Mouse (Mus musculus) bone marrow, adult 2 months (tissue): ENCODE measurements around the gene Gm21870. TPM values are rescaled to one million over a fixed set of nuclear protein-coding genes. Genes with fewer than 3 reads are reported as not detected.
"Not testable (repeated sequence)": the region's sequence is repeated elsewhere in the genome, so short reads cannot be mapped to it uniquely, and the experiment has no call there.

Experiments used
- H3K27ac ChIP-seq: fragments of 200-500 bp; 2 replicates; pipeline ENCODE4 v1.5.1; 2012; ENCODE audit warnings: low read depth, mild to moderate bottlenecking, control low read depth, inconsistent platforms, low read length; ENCODE audit not compliant: control insufficient read depth, poor library complexity, insufficient read depth
- H3K4me1 ChIP-seq: fragments of 200-500 bp; 2 replicates; pipeline ENCODE4 v1.6.1; 2011; ENCODE audit warnings: low read length; ENCODE audit not compliant: control insufficient read depth, insufficient read depth
- H3K4me3 ChIP-seq: fragments of 200-500 bp; replicated peaks from 2 replicates; pipeline ENCODE3; 2011; ENCODE audit warnings: mild to moderate bottlenecking, low read depth, low read length, control low read depth; ENCODE audit not compliant: control insufficient read depth
- WGBS: fragments of 180-500 bp; shearing (Covaris S2); methylation state at CpG from one replicate; pipeline ENCODE4 v1.1.7; 2018; 5-methylcytosine and 5-hydroxymethylcytosine counted together
- polyA plus RNA-seq: library from polyadenylated mRNA; stranded (reverse); fragments of >200 nt; gene quantifications from 2 replicates; pipeline ENCODE4 v1.2.4, GENCODE M21; 2011; ENCODE audit warnings: low replicate concordance; ENCODE audit not compliant: missing spikeins, insufficient read depth, insufficient read length

Gm21870 gene
- not detected in 2 replicates for polyA plus RNA-seq

GRCm38 (mm10) chrX:33986716-33987115 lies at the start of gene Gm21870:
Gene Gm21870 (minus strand): TSS chrX:33986816.
- H3K27ac ChIP-seq, H3K4me3 ChIP-seq, H3K4me1 ChIP-seq: not testable (repeated sequence)

DNA sequence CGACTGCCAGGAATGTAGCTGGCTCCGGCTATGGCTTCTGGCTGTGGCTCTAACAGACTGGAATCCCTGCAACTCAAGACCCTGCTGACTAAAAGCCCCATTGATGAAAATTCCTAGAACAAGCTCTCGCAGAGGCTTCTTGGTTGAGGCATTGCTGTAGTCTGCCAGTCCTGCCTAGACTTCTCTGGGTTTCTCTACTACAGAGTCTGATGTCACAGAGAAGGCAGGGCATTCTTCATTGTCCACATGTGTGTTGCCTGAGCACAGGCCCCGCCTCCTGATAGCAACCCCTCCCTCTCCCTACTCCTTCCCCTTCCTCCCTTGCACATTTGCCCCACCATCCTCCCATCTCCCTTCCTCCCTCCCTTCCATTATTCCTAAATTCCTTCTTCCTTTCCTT lies 30.2 kb downstream of the Gm21870 start, which contains the start of gene Btbd35f6:
Btbd35f6 (minus strand) TSS at position 101 of the 400 bp plus-strand sequence.
- H3K4me1 ChIP-seq, H3K4me3 ChIP-seq, H3K27ac ChIP-seq: not testable (repeated sequence)
- 67% methylated on average over 1 of the region's 4 CpGs for WGBS

Other genes with a start within 250 kb of the Gm21870 start
- gene Btbd35f6, start 30.3 kb downstream of the Gm21870 start, polyA plus RNA-seq: not detected in 2 replicates
- gene Btbd35f9, start 174.7 kb upstream of the Gm21870 start, polyA plus RNA-seq: not detected in 2 replicates